Mouse (Mus musculus): ENCODE data around the gene Rbm20.
"Not testable (repeated sequence)": the region's sequence is repeated elsewhere in the genome, so short reads cannot be mapped to it uniquely, and the experiment has no call there.

The Rbm20 gene

GRCm38 (mm10) chr19:53791751-53792720, 114.9 kb downstream of the Rbm20 start:
- DNase-seq (ENCODE audit: low spot score) = no peak

- no peak for DNase-seq (ENCODE audit: low spot score)
These were observed 116.1 kb downstream of the Rbm20 start for GRCm38 (mm10) chr19:53792976-53793897.

GRCm38 (mm10) chr19:53793994-53794890, 117.1 kb downstream of the Rbm20 start:
- DNase-seq (ENCODE audit: low spot score) = no peak

GRCm38 (mm10) chr19:53794996-53795395, 117.9 kb downstream of the Rbm20 start:
- DNase-seq (ENCODE audit: low spot score) = no peak

- DNase-seq (ENCODE audit: low spot score) = no peak
These were observed 118.9 kb downstream of the Rbm20 start for GRCm38 (mm10) chr19:53796020-53796419.

- DNase-seq (ENCODE audit: low spot score) = no peak
These were observed 120.7 kb downstream of the Rbm20 start for GRCm38 (mm10) chr19:53797770-53798169.

GRCm38 (mm10) chr19:53799885-53800284, 122.8 kb downstream of the Rbm20 start:
- no peak for DNase-seq (ENCODE audit: low spot score)

GRCm38 (mm10) chr19:53800365-53800999, 123.4 kb downstream of the Rbm20 start:
- no peak for DNase-seq (ENCODE audit: low spot score)

GRCm38 (mm10) chr19:53801380-53801779, 124.3 kb downstream of the Rbm20 start:
- no peak for DNase-seq (ENCODE audit: low spot score)

- DNase-seq (ENCODE audit: low spot score) = no peak
These were observed 124.9 kb downstream of the Rbm20 start for GRCm38 (mm10) chr19:53801789-53802683.

- DNase-seq (ENCODE audit: low spot score) = no peak
These were observed 126.8 kb downstream of the Rbm20 start for GRCm38 (mm10) chr19:53803954-53804353.

GRCm38 (mm10) chr19:53805063-53805462, 128.0 kb downstream of the Rbm20 start:
- DNase-seq (ENCODE audit: low spot score) = no peak

- DNase-seq (ENCODE audit: low spot score) = no peak
These were observed 129.0 kb downstream of the Rbm20 start for GRCm38 (mm10) chr19:53806126-53806525.

GRCm38 (mm10) chr19:53806526-53807275, 129.6 kb downstream of the Rbm20 start:
- DNase-seq (ENCODE audit: low spot score) = not testable (repeated sequence)

- no peak for DNase-seq (ENCODE audit: low spot score)
These were observed 130.2 kb downstream of the Rbm20 start for GRCm38 (mm10) chr19:53807276-53807801.

GRCm38 (mm10) chr19:53808041-53808777, 131.1 kb downstream of the Rbm20 start:
- DNase-seq (ENCODE audit: low spot score) = no peak

GRCm38 (mm10) chr19:53809185-53809861, 132.2 kb downstream of the Rbm20 start:
- peak; percentile 68 for DNase-seq (ENCODE audit: low spot score)

- DNase-seq (ENCODE audit: low spot score) = peak; percentile 41
These were observed 132.9 kb downstream of the Rbm20 start for GRCm38 (mm10) chr19:53810024-53810423.
